Mouse (Mus musculus): Measurements from ENCODE around the gene Jsrp1. TPM values are rescaled to one million over a fixed set of nuclear protein-coding genes. Genes with fewer than 3 reads are reported as not detected.

Jsrp1 gene
- not detected for polyA plus RNA-seq (2014; fragmentation: Illumina TruSeq; extraction: RNeasy Lipid Tissue Mini Kit (QIAGEN cat#74804); ENCODE audit: low read depth, low replicate concordance)

GRCm38 (mm10) chr10:80813366-80813765 is at the start of gene Jsrp1:
TSS of gene Jsrp1 (minus strand) at chr10:80813498.

GRCm38 (mm10) chr10:80854913-80855748 is 41.8 kb upstream of the Jsrp1 start, which contains the start of the genes Lsm7 and Sppl2b:
TSS of gene Lsm7 (minus strand) at chr10:80855209.
TSS of gene Sppl2b (plus strand) at chr10:80855275.

GRCm38 (mm10) chr10:80843931-80844547 is 30.7 kb upstream of the Jsrp1 start, which contains the start of gene Lingo3:
TSS of gene Lingo3 (minus strand) at chr10:80844039.

GRCm38 (mm10) chr10:80826151-80827062 is 13.1 kb upstream of the Jsrp1 start, which contains the start of gene Oaz1:
TSS of gene Oaz1 (plus strand) at chr10:80826656.

GRCm38 (mm10) chr10:80804916-80805315 is 8.4 kb downstream of the Jsrp1 start, which contains the start of gene Amh:
TSS of gene Amh (plus strand) at chr10:80805243.

GRCm38 (mm10) chr10:80798150-80799006 is 14.9 kb downstream of the Jsrp1 start, which contains the start of the genes Sf3a2 and Plekhj1:
TSS of gene Sf3a2 (plus strand) at chr10:80798198.
TSS of gene Plekhj1 (minus strand) at chr10:80798626.

Other genes starting within 250 kb of the Jsrp1 start
- 1.5 TPM for gene Klf16, start 236.2 kb downstream of the Jsrp1 start, polyA plus RNA-seq (2014; fragmentation: Illumina TruSeq; extraction: RNeasy Lipid Tissue Mini Kit (QIAGEN cat#74804); ENCODE audit: low read depth, low replicate concordance)
- 0.53 TPM for gene Abhd17a, start 223.2 kb downstream of the Jsrp1 start, polyA plus RNA-seq (2014; fragmentation: Illumina TruSeq; extraction: RNeasy Lipid Tissue Mini Kit (QIAGEN cat#74804); ENCODE audit: low read depth, low replicate concordance)
- 0.44 TPM for gene Scamp4, start 210.6 kb downstream of the Jsrp1 start, polyA plus RNA-seq (2014; fragmentation: Illumina TruSeq; extraction: RNeasy Lipid Tissue Mini Kit (QIAGEN cat#74804); ENCODE audit: low read depth, low replicate concordance)
- gene Adat3, start 210.6 kb downstream of the Jsrp1 start, polyA plus RNA-seq (2014; fragmentation: Illumina TruSeq; extraction: RNeasy Lipid Tissue Mini Kit (QIAGEN cat#74804); ENCODE audit: low read depth, low replicate concordance), result not detected
- not detected for gene Gm49322, start 207.5 kb downstream of the Jsrp1 start, polyA plus RNA-seq (2014; fragmentation: Illumina TruSeq; extraction: RNeasy Lipid Tissue Mini Kit (QIAGEN cat#74804); ENCODE audit: low read depth, low replicate concordance)
- gene Csnk1g2, start 190.7 kb downstream of the Jsrp1 start, polyA plus RNA-seq (2014; fragmentation: Illumina TruSeq; extraction: RNeasy Lipid Tissue Mini Kit (QIAGEN cat#74804); ENCODE audit: low read depth, low replicate concordance), result 0.53 TPM
- gene Btbd2, start 156.4 kb downstream of the Jsrp1 start, polyA plus RNA-seq (2014; fragmentation: Illumina TruSeq; extraction: RNeasy Lipid Tissue Mini Kit (QIAGEN cat#74804); ENCODE audit: low read depth, low replicate concordance), result 0.36 TPM
- gene Mknk2, start 135.4 kb downstream of the Jsrp1 start, polyA plus RNA-seq (2014; fragmentation: Illumina TruSeq; extraction: RNeasy Lipid Tissue Mini Kit (QIAGEN cat#74804); ENCODE audit: low read depth, low replicate concordance), result 1.8 TPM
- 1.1 TPM for gene Mob3a, start 111.5 kb downstream of the Jsrp1 start, polyA plus RNA-seq (2014; fragmentation: Illumina TruSeq; extraction: RNeasy Lipid Tissue Mini Kit (QIAGEN cat#74804); ENCODE audit: low read depth, low replicate concordance)
- 0.89 TPM for gene Izumo4, start 111.3 kb downstream of the Jsrp1 start, polyA plus RNA-seq (2014; fragmentation: Illumina TruSeq; extraction: RNeasy Lipid Tissue Mini Kit (QIAGEN cat#74804); ENCODE audit: low read depth, low replicate concordance)
- gene Ap3d1, start 71.2 kb downstream of the Jsrp1 start, polyA plus RNA-seq (2014; fragmentation: Illumina TruSeq; extraction: RNeasy Lipid Tissue Mini Kit (QIAGEN cat#74804); ENCODE audit: low read depth, low replicate concordance), result 7.2 TPM
- gene Dot1l, start 58.3 kb downstream of the Jsrp1 start, polyA plus RNA-seq (2014; fragmentation: Illumina TruSeq; extraction: RNeasy Lipid Tissue Mini Kit (QIAGEN cat#74804); ENCODE audit: low read depth, low replicate concordance), result 1.2 TPM
- gene Sf3a2, start 15.3 kb downstream of the Jsrp1 start, polyA plus RNA-seq (2014; fragmentation: Illumina TruSeq; extraction: RNeasy Lipid Tissue Mini Kit (QIAGEN cat#74804); ENCODE audit: low read depth, low replicate concordance), result 2.2 TPM
- 1.5 TPM for gene Plekhj1, start 14.9 kb downstream of the Jsrp1 start, polyA plus RNA-seq (2014; fragmentation: Illumina TruSeq; extraction: RNeasy Lipid Tissue Mini Kit (QIAGEN cat#74804); ENCODE audit: low read depth, low replicate concordance)
- not detected for gene Amh, start 8.3 kb downstream of the Jsrp1 start, polyA plus RNA-seq (2014; fragmentation: Illumina TruSeq; extraction: RNeasy Lipid Tissue Mini Kit (QIAGEN cat#74804); ENCODE audit: low read depth, low replicate concordance)
- gene Oaz1, start 13.2 kb upstream of the Jsrp1 start, polyA plus RNA-seq (2014; fragmentation: Illumina TruSeq; extraction: RNeasy Lipid Tissue Mini Kit (QIAGEN cat#74804); ENCODE audit: low read depth, low replicate concordance), result 171 TPM
- gene Lingo3, start 30.5 kb upstream of the Jsrp1 start, polyA plus RNA-seq (2014; fragmentation: Illumina TruSeq; extraction: RNeasy Lipid Tissue Mini Kit (QIAGEN cat#74804); ENCODE audit: low read depth, low replicate concordance), result not detected
- 3.3 TPM for gene Lsm7, start 41.7 kb upstream of the Jsrp1 start, polyA plus RNA-seq (2014; fragmentation: Illumina TruSeq; extraction: RNeasy Lipid Tissue Mini Kit (QIAGEN cat#74804); ENCODE audit: low read depth, low replicate concordance)
- not detected for gene Sppl2b, start 41.8 kb upstream of the Jsrp1 start, polyA plus RNA-seq (2014; fragmentation: Illumina TruSeq; extraction: RNeasy Lipid Tissue Mini Kit (QIAGEN cat#74804); ENCODE audit: low read depth, low replicate concordance)
- not detected for gene Tmprss9, start 58.4 kb upstream of the Jsrp1 start, polyA plus RNA-seq (2014; fragmentation: Illumina TruSeq; extraction: RNeasy Lipid Tissue Mini Kit (QIAGEN cat#74804); ENCODE audit: low read depth, low replicate concordance)
- gene Timm13, start 87.5 kb upstream of the Jsrp1 start, polyA plus RNA-seq (2014; fragmentation: Illumina TruSeq; extraction: RNeasy Lipid Tissue Mini Kit (QIAGEN cat#74804); ENCODE audit: low read depth, low replicate concordance), result not detected
- gene Lmnb2, start 104.7 kb upstream of the Jsrp1 start, polyA plus RNA-seq (2014; fragmentation: Illumina TruSeq; extraction: RNeasy Lipid Tissue Mini Kit (QIAGEN cat#74804); ENCODE audit: low read depth, low replicate concordance), result 0.24 TPM
- 2.3 TPM for gene Gadd45b, start 116.6 kb upstream of the Jsrp1 start, polyA plus RNA-seq (2014; fragmentation: Illumina TruSeq; extraction: RNeasy Lipid Tissue Mini Kit (QIAGEN cat#74804); ENCODE audit: low read depth, low replicate concordance)
- gene Gng7, start 201.4 kb upstream of the Jsrp1 start, polyA plus RNA-seq (2014; fragmentation: Illumina TruSeq; extraction: RNeasy Lipid Tissue Mini Kit (QIAGEN cat#74804); ENCODE audit: low read depth, low replicate concordance), result 1.1 TPM
- gene Diras1, start 212.2 kb upstream of the Jsrp1 start, polyA plus RNA-seq (2014; fragmentation: Illumina TruSeq; extraction: RNeasy Lipid Tissue Mini Kit (QIAGEN cat#74804); ENCODE audit: low read depth, low replicate concordance), result not detected
- gene Slc39a3, start 223.9 kb upstream of the Jsrp1 start, polyA plus RNA-seq (2014; fragmentation: Illumina TruSeq; extraction: RNeasy Lipid Tissue Mini Kit (QIAGEN cat#74804); ENCODE audit: low read depth, low replicate concordance), result 0.28 TPM
- gene Sgta, start 246.7 kb upstream of the Jsrp1 start, polyA plus RNA-seq (2014; fragmentation: Illumina TruSeq; extraction: RNeasy Lipid Tissue Mini Kit (QIAGEN cat#74804); ENCODE audit: low read depth, low replicate concordance), result 0.61 TPM

All from kidney, adult 10 weeks (tissue).